Mouse (Mus musculus): ENCODE results near the gene Krtcap3. TPM values are rescaled to one million over a fixed set of nuclear protein-coding genes. Genes with fewer than 3 reads are reported as not detected.

The Krtcap3 gene
- total RNA-seq, 4 experiments from 2014 or later = 2.3 to 3.6 (median 2.9) TPM

DNA sequence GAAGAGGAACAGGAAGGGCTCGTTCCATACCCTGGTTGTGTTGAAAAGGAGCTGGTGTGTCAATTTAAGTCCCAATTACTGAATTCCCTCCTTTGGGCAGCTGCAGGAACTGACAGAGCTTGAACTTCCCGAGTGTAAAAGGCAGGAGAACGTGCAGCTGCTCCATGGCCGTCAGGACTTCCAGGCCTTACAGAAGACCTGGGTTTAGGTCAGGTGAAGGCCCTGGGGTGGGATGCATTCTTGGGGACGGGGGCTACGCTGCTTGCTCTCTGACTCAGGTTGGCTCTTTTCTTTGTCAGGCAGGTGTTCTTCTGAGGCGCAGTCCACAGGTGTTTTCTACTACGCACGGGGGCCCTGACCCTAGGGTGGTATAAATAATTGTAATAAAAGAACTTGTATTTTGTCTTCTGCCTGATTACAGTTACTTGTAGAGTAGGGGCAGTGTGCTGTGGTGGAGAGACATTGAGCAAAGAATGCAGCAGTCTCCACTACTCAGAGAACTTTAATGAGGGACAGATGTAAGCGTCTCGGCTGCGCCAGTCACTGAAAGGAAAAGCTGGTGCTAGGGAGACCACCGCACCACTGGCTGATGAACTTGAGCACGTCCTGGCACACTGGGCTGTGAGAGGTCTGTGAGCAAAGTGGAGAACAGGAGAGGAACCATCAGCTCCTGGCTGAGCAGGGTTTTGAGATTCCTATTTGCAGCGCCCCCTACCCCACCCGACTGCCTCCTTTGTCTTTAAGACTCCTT lies 1.5 kb downstream of the Krtcap3 start:
- no peak for DNase-seq (ENCODE audit: low spot score in 2 of 2)

DNA sequence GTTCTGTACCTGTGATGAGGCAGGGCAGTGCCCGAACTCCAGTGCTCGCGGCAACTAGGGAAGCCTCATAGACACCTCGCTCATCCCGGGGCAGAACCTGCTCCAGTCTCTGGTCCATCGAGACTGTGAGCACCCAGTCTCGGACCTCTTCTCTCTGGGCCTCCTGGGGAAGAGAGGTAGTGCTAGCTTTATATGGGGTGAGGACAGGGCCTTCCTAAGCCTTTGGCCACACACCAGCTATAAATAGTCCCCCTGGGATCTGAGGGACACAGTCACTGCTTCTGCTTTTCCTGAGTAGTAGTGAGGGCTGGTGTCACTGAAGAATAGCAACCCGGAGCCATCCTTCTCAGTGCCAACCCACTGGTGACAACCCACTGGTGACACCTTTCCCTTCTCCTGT lies 2.3 kb downstream of the Krtcap3 start:
- DNase-seq (ENCODE audit: low spot score in 2 of 2) = no peak

DNA sequence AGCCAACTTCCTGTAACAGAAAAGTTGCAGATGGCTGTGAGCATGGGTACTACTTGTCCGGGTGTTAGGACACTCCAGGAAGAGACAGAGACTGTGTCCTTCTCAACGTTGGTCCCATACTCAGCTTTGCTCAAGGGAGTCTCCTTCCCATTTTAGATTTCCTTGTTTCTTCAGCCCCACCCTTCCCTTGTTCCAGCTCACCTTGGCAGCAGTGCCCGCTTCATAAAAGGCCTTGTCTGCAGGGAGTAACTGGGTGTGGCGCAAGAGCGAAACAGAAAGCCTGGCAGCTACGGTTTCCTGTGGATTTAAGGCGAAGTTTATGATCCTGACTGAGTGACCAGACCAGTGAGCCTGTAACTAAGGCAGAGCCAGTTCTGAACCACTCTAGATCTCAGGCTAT lies 3.0 kb downstream of the Krtcap3 start:
- DNase-seq (ENCODE audit: low spot score in 2 of 2) = no peak

DNA sequence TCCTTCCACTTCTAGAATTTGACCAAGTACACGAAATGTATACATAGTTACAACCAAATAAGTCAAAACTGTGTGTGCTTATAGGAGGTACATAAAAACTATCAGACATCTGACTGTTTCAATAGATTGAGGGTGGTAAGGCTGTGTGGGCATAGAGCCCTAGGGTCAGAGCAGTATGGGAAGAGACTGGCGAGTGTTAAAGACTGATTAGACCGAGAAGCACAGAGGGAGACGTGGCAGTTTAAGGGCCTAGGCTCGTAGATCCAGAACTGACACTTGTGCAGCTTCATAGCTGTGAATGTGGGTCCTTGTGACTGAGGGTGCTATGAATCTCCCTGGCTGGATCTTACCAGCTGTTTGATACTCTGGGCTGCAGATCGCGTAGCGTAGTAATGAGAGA lies 3.4 kb downstream of the Krtcap3 start:
- no peak for DNase-seq (ENCODE audit: low spot score in 2 of 2)

DNA sequence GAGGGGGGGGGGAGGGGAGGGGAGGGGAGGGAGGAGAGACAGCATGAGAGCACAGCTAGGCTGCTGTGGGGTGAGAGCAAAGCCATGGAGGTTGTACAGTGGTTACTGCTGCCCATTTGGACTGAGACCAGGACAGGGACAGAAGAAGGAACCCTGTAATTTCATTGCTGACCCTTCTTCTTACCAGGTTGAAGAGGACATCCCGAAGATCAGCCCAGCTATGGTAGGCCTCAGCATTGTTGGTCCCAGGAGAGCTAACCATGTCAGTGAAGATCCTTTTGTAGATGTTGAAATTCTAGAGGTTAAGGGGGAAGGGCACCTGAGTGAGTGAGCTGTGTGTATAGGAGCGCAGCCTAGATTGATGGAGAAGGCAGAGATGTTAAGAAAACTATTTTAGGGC lies 3.9 kb downstream of the Krtcap3 start:
- no peak for DNase-seq (ENCODE audit: low spot score in 2 of 2)

DNA sequence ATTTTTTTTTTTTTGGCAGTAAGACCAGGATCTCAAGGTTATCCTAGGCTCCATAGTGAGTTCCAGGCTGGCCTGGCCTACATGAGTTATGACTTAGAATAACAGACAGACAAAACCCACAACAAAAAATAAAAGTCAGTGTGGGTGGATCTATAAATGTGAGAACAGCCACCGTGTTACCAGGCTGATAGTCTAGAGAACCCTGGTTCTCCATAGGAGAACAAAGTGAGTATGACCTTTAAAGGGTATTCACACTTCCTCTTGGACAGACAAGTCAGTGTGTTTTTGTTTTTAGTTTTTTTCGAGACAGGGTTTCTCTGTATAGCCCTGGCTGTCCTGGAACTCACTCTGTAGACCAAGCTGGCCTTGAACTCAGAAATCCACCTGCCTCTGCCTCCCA lies 4.5 kb downstream of the Krtcap3 start:
- DNase-seq (ENCODE audit: low spot score in 2 of 2) = no peak

DNA sequence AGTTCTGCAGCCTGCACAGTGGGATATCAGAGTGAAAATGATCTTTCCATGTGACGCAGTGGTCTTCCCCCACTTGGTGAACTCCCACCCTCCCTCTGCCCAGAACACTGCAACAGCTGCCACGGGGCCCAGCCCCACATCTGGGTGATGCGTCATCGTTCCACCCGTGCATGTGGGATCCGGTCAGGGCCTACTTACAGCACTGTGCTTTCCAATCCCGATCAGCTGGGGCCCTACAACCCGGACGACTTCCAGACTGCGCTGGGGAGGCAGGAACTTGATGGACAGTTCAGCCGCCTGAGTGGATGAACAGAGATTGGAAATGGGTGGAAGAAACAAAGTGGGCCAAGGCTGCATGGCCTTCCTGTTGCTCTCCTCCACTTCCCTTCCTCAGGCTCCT lies 6.1 kb downstream of the Krtcap3 start:
- DNase-seq (ENCODE audit: low spot score in 2 of 2) = no peak

DNA sequence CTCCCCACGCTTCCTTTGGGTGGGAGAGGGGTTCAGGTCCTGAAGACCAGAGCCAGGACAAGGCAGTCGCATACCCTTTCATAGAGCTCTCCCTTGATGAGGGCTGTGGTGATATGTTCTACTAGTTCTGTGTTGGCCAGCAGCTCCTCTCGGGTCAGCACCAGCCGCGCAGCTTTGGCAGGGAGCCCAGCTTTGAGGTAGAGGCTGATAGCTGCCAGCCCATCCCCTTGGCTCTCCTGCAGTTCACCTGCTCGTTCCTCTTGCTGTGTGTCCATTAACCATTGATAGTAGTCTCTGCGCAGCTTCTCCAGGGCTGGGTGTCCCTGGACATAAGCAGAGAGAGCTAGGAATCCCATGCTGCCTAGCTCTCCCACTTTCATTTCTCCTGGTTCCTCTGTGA lies 14.6 kb downstream of the Krtcap3 start:
- DNase-seq (ENCODE audit: low spot score in 2 of 2) = no peak

DNA sequence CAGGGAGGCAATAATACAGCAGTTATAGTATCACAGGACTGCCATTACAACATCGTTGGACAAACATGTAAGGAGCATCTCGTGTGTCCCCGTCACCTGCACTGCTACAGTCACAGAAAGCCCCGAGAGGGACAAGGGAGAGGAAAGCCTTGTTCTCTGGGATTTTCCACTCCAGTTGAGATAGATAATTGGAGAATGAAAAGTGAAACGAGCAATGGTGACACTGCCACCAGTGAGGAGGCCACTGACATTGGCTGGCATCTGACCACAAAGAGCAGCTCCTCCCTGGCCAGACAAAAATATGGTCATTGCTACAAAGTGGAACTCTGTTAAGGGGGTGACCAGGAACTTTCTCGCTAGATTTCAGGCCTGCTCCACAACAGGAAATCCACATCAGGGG lies 16.2 kb downstream of the Krtcap3 start:
- DNase-seq (ENCODE audit: low spot score in 2 of 2) = no peak

DNA sequence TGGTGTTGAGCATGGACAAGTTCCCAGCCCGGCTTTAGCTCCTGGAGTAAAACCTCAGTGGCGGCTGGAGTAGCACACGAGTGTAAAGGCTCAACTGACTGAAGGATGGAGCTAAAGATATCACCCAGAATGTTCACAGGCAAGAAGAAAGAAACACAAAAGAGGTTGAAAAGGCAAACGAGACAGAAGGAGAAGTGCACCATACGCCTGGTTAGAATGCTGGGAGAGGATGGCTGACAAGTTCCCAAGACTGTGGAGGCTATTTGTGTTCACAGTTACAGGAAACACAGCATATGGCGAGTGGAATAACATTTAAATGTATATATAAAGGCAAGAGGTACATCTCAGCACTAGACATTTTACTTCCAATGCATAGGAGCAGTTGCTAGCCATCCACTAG lies 21.5 kb downstream of the Krtcap3 start:
- DNase-seq (ENCODE audit: low spot score in 2 of 2) = no peak

DNA sequence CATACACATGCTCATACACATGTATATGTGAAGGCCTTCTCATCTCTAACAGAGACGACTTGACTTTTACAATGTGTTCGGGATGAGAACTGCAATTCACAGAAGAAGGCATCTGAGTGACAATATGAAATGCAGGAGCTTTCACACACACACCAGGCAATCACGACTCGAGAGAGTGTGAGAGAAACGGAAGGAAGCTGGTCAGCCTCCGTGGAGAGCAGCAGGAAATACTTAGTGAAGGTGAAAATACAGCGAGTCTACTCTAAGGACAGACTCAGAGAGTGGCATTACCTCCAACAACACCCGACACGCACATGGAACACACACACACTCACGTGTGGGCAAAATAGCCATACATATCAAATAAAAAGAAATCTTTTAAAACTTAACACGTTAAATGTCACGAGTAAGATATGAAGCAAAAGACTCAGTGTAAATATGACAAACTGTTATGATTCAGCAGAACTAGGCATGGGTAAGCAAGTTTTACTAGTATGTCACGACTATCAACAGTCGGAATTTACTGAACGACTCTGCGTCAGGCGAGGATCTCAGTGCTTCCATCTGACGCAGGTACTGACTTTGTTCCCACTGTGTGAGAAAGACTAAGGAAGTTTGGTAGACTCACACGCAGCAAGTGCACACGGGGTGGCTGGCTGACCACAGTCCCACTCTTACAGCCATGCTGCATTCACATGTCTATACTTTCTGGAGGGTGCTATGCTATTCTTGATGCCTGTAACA lies 27.9 kb downstream of the Krtcap3 start:
- no peak for DNase-seq (ENCODE audit: low spot score in 2 of 2)

DNA sequence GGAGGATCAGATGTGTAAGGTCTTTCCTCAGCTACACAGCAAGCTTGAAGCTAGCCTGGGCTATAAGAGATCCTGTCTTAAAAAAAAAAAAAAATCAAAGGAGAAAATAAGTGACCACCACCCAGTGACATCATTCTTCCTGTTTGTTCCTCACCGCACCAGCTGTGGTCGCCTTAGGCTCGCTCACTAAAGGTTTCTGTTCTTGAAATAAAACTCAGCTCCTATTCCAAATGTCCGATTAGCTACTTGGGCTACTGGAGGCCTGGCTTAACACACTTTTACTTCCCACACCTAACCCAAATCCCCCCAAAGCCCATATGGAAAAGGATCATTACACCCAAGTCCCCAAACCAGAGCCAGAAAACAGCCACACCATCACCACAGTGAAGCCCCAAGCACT lies 36.7 kb downstream of the Krtcap3 start:
- no peak for DNase-seq (ENCODE audit: low spot score in 2 of 2)

DNA sequence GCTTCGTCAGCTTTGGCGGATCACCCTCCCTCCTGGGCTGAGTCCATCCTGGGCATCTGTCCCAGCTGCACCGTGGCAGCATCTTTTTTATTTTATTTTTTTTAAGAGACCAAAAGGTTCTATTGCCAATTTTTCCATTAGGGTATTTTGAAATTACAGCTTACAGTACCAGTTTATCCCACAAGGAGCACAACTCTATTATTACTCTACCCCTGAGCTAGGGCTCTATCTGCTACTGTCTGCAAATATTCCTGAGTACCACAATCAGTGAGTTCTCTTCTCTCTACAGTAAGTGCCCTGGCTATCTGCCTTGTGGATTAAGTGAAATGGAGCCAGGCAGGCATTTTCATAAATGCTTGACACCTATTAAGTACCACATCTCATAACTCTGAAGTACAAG lies 37.2 kb downstream of the Krtcap3 start:
- no peak for DNase-seq (ENCODE audit: low spot score in 2 of 2)

DNA sequence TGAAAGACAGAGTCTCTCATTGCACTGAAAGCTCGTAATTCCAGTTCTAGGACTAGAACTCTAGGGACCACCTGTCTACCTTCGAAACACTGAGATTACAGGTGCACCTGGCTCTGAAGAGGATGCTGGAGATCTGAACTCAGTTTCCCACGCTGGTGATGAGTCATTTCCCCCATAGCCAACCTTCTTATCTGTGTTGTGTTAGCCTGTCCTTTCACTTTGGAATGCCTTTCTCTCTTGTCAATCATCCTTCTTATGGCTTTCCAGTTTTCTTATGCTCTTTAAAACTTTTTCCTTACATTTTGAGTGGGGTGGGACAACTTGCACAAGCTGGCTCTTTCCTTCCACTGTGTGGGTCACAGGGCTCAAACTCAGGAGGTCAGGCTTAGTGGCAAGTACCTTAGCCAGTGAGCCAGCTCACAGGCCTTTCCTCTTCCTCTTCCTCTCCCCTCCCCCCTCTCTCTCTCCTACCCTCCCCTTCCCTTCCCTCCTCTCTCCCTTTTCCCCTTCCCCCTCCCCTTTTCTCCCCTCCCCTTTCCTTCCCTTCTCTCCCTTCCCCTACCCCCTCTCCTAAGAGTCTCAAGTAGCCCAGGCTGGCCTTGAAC lies 38.2 kb downstream of the Krtcap3 start:
- no peak for DNase-seq (ENCODE audit: low spot score in 2 of 2)

DNA sequence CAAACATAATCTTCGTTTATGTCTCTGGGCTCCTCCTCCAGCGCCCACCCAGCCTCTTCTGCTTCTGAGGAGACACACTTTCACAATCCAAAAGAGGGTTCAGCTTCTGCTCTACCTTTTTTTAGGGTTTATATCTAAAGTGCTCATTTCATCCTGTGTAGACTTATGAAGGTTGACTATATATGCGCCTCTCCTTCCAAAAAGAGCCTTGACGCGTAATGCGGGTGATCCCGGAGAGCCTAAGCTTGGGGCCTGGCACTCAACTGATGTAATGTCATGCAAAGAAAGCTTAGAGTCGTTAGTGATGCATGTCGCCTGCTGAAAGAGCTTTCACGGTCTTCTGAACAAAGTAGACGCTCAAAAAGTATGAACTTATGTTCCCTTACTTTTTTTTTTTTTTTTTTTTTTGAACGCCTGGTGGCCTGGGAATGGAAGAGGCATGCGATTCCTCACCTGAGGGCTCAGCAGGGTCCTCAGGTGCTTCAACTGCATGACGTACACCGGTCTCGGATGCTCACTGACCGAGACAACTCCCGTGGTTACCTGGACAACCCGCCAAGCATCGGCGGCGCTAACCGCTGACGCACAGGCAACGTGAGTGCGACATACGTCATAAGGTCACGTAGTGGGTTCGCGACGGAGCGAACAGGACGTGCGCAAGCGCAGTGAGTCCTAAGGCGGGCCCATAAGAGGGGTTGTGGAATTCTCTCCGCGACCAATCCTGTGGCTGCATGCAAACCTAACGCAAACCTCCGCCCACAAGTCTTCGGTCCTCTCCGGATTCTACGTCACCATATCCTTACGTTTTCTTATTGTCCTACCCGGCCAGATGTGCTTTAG lies 39.2 kb downstream of the Krtcap3 start, which contains the start of gene Ift172:
Ift172 (minus strand) TSS at position 596 of the 840 bp plus-strand sequence.
- peak; percentile 96 to 97 for DNase-seq (ENCODE audit: low spot score in 2 of 2)

DNA sequence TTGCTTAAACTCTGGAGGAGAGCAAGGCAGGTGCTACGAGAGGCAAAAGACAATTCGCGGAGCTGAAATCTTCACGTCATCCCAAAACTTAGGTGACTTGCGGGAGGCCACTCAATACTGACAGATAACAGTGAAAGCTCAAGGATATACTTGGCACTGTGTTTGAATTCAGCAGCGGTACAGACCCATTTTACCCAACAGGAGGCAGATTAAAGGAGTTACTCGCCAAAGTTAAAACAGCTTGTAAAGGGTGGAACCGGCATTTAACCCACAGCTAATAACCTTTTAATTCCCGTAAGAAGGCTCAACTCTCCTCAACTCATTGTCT lies 39.8 kb downstream of the Krtcap3 start:
- no peak for DNase-seq (ENCODE audit: low spot score in 2 of 2)

DNA sequence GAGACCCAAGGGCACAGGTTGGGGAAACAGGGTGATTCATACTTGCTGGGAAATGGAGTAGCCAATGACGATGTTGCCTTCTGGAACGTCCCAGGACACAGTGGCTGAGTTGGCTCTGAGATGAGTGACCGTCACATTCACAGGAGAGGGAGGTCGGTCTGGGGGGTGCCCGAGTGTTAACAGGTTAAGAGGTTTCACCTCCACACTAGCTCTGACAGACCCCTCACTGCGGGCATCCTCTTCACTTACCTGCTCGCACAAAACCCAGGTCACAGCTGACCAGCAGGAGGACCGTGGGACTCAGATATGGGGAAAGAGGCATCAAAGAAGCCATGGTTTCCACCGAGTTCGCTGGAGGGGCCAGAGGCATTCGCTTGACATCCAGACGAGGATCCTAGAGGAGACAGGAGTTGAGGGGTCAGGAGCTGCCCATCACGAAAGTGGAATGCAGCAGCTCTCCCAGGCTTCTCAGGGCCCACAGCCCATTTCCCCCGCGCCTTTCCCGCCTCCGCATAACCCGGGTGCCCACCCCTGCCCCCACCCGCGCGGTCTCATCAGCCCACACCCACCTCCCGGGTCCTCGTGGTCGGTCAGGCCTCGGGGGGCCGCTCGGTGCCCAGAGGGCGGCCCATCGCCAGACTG lies 43.6 kb downstream of the Krtcap3 start:
- DNase-seq (ENCODE audit: low spot score in 2 of 2) = no peak

DNA sequence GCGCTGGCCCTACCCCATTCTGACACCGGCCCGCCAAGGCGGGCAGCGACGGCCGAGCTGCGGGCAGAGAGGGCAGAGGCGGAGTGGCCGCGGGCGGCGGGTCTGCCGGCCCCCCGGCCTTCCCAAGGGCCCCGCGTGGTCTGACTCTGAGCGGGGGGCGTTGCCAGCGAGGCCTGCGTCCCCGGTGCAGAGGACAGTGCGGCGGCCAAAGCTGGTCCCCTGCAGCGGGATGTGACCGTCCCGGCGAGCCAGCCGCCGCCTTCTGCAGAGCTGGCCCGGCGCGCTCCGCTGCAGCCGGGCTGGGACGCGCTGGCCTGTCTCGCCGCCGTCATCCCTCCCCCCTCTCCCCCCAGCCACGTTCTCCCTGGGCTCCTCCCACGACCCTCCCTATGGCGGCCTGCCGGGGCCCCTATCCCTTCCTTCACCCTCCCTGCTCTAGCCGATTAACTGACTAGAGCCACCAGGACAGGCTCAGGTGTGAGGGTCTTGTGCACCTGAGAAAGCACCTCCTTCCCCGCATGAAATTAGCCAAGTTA lies 44.2 kb downstream of the Krtcap3 start, which contains the start of gene Fndc4:
Fndc4 (minus strand) TSS at position 475 of the 536 bp plus-strand sequence.
- peak; percentile 35 to 48 for DNase-seq (ENCODE audit: low spot score in 2 of 2)

DNA sequence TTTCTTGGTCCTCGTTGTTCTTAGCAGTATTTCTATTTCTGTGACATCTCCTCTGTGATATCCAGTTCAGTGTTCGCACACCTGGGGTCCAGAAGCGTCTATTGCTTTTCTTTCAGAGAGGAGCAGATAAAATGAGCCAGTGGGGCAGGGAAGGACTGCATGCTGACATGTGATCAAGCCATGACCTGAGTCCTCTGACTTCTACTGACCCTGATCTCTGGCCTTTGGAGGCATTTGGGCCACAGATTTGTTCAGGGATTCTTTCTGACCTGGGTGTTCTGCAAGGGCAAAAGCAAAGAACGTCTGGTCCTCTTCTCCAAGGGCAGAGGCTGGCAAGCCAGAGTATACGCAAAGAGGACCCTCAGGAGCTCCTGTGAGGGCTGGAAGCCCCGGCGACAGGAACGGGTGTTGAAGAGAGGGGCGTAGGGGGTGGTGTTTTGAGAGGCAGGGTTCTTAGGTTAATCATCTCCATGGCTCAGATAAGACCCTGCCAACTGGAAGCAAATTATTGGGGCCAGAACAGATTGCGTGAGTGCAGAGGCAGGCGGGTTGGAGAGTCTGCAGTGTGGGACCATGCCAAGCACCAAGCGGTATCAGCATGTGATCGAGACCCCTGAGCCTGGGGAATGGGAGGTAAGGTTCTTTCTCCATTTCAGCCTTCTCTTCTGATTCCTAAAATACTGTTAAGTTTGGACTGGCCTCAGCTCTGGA lies 45.7 kb downstream of the Krtcap3 start, which contains the start of gene Gckr:
Gckr (plus strand) TSS at position 397 of the 711 bp plus-strand sequence.
- no peak for DNase-seq (ENCODE audit: low spot score in 2 of 2)

DNA sequence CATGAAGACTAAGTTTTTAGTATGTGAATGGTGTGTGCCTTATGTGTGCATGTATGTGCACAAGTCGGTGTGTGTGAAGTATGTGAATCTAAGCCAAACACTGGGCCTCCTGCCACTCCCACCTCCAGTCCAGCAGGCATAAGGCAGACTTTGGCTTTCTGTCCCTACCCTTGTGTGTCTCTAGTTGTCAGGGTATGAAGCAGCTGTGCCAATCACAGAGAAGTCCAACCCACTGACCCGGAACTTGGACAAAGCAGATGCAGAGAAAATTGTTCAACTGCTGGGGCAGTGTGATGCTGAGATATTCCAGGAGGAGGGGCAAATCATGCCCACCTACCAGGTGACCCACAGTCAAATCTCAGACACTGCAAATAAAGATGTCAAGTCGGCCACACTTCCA lies 46.5 kb downstream of the Krtcap3 start:
- DNase-seq (ENCODE audit: low spot score in 2 of 2) = no peak

Measured in layer of hippocampus, adult 8-10 months (tissue).